Mouse (Mus musculus) embryonic stem cell, embryonic (primary cell): ENCODE results near the gene Tmem59l.

Experiments
- CTCF ChIA-PET, 4 experiments: fragments of 300-600 bp in 2 of 4; fragments of 350-600 bp in 2 of 4; sonication (Branson Sonifier 250); formaldehyde crosslinking; loops; one replicate each; lab custom pipeline; 2022; ENCODE audit warnings: inconsistent platforms in 2 of 4; lab: Charles Lee
- POLR2A ChIA-PET, 4 experiments: fragments of 300-600 bp in 2 of 4; fragments of 350-600 bp in 2 of 4; sonication (Branson Sonifier 250); formaldehyde crosslinking; loops; one replicate each; lab custom pipeline; 2022; ENCODE audit warnings: antibody characterized with exemption in 4 of 4, inconsistent platforms in 1 of 4; lab: Charles Lee

The Tmem59l gene

DNA sequence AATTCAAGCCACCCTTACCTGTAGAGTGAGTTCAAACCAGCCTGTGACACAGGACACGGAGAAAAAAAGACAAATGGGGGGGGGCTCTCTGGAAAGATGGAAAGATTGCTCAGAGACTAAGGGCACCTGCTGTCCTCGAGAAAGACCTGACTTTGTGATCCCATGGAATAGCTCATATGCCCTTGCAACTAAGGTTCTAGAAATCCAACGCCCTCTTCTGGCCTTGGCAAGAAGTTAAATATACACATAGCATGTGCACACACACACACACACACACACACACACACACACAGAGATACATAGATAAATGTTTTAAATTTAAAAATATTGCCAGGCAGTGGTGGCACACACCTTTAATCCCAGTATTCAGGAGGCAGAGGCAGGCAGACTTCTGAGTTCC is 46.9 kb downstream of the Tmem59l start:
- ChIA-PET CTCF (interaction anchor here (0.5 to 1.6 kb wide), 16 partner anchors 12 to 1653 kb away, joined by 3 to 7 read pairs (median 4); partner anchors contain the start of gene Fkbp8 (in 1 of the 4)), POLR2A (interaction anchor here in 3 of 4 experiments (0.7 to 1.5 kb wide), 10 partner anchors 8 to 1258 kb away, joined by 3 to 10 read pairs (median 4); partner anchors contain the start of genes Klhl26 (in 2 of the 3) and Uba52 (in 1 of the 3))

- POLR2A ChIA-PET = interaction anchor here in 3 of 4 experiments (0.7 to 1.5 kb wide), 9 partner anchors 8 to 834 kb away, joined by 3 to 10 read pairs (median 4); partner anchors contain the start of genes Klhl26 (in 2 of the 3) and Uba52 (in 1 of the 3)
- CTCF ChIA-PET = interaction anchor here (0.5 to 1.6 kb wide), 14 partner anchors 12 to 1653 kb away, joined by 3 to 7 read pairs (median 4); partner anchors contain the start of gene Fkbp8 (in 1 of the 4)
Observed at GRCm38 (mm10) chr8:70439848-70440179, 47.3 kb downstream of the Tmem59l start.

DNA sequence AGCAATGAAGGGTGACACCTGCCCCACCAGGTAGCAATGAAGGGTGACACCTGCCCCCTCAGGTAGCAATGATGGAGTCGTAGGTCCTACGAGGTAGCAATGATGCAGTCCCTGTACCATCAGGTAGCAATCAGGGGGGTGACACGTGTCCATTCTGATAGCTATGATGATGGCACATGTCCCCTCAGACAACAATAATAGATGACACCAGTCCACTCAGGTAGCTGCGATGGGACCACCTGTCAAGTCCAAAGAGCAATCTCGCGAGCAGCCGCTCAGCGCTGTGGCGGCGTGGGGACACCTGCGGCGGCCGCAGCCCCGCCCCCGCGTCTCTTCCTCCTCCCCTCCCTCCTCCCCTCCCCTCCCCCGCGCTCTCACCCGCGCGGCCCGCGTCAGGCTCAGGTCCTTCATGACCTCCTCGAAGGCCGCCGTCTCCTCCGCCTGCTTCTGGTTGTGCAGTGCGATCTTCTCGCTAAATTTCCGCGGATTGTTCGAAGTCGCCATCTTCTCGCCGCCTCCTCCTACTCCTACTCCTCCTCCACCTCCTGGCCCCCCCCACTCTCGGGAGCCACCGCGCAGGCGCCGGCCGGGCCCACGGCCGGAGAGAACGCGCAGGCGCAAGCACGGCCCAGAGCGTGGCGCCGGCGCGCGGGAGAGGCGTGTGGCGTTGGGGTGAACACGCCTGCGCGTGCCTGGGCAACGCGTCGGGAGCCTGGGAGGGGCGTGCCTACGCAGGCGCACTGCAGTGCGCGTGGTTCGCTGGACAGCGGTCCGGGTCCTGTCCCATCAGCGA is 47.9 kb downstream of the Tmem59l start, which contains the start of gene Crtc1:
Gene Crtc1 (minus strand): TSS at position 525 of the 793 bp plus-strand sequence.
- POLR2A ChIA-PET = interaction anchor here in 2 of 4 experiments (0.6 to 1.1 kb wide), 5 partner anchors 10 to 156 kb away, joined by 3 to 6 read pairs (median 3); partner anchors contain the start of genes Klhl26 (in 2 of the 2) and Homer3 (in 1 of the 2)
- CTCF ChIA-PET = interaction anchor here in 2 of 4 experiments (0.7 to 1.6 kb wide), 5 partner anchors 13 to 1038 kb away, joined by 4 to 7 read pairs (median 6); no protein-coding TSS in a partner anchor

DNA sequence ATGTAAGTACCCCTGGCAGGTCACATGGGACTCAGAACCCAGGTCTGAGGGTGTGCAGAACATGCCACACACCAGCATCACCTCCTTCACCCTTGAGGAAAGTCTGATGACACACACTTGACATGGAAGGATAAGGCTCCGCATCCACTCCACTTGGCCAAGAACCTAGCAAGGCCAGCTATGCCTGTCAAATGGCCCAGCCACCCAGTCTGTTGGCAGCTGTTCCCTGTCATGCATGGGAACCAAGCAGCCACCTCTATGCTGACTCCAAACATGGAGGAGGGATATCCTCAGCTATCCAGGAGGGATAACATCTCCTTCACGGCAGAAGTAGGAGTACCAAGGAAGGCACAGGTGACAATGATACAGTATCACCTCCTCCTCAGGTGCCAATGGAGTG is 48.7 kb downstream of the Tmem59l start:
- ChIA-PET CTCF (no interaction called here), POLR2A (interaction anchor here in 3 of 4 experiments (0.6 to 1.0 kb wide), 3 partner anchors 38 to 155 kb away, joined by 3 to 6 read pairs (median 3); partner anchors contain the start of genes Homer3 (in 1 of the 3) and Klhl26 (in 1 of the 3))

- POLR2A ChIA-PET = interaction anchor here in 2 of 4 experiments (0.6 to 2.5 kb wide), 3 partner anchors 47 to 266 kb away, joined by 3 to 6 read pairs (median 4); partner anchors contain the start of gene Rex1bd (in 1 of the 2)
- CTCF ChIA-PET = interaction anchor here in 1 of 4 experiments (0.6 kb wide), 1 partner anchor 1275 kb away, joined by 4 read pairs; no protein-coding TSS in a partner anchor
Observed at GRCm38 (mm10) chr8:70435156-70435555, 52.0 kb downstream of the Tmem59l start.
